Mouse (Mus musculus): Measurements from ENCODE around the gene Tmem127.
A peak's percentile ranks its signal among the peaks of the same experiment; 100 is the strongest.
"Not testable (repeated sequence)": the region's sequence is repeated elsewhere in the genome, so short reads cannot be mapped to it uniquely, and the experiment has no call there.

Tmem127 gene

GRCm38 (mm10) chr2:127269491-127270299, 22.0 kb downstream of the Tmem127 start, which contains the start of gene Stard7:
Gene Stard7, plus strand, starts transcription at chr2:127270218.
- DNase-seq: peak; percentile 98

- peak; percentile 91 to 96 for DNase-seq
Measured at GRCm38 (mm10) chr2:127270300-127271041, 22.8 kb downstream of the Tmem127 start.

- DNase-seq: peak; percentile 18 to 51
Measured at GRCm38 (mm10) chr2:127271042-127271515, 23.4 kb downstream of the Tmem127 start.

- not testable (repeated sequence) for DNase-seq
Measured at GRCm38 (mm10) chr2:127272049-127272448, 24.3 kb downstream of the Tmem127 start.

GRCm38 (mm10) chr2:127272806-127273205, 25.1 kb downstream of the Tmem127 start:
- DNase-seq: no peak

- DNase-seq: no peak
Measured at GRCm38 (mm10) chr2:127274590-127274989, 26.9 kb downstream of the Tmem127 start.

GRCm38 (mm10) chr2:127275551-127276320, 28.0 kb downstream of the Tmem127 start:
- DNase-seq: no peak

GRCm38 (mm10) chr2:127278162-127278561, 30.5 kb downstream of the Tmem127 start:
- no peak for DNase-seq

- DNase-seq: no peak
Measured at GRCm38 (mm10) chr2:127292250-127292649, 44.5 kb downstream of the Tmem127 start.

- DNase-seq: no peak
Measured at GRCm38 (mm10) chr2:127297001-127297805, 49.5 kb downstream of the Tmem127 start.

GRCm38 (mm10) chr2:127298056-127298455, 50.3 kb downstream of the Tmem127 start:
- DNase-seq: no peak

GRCm38 (mm10) chr2:127300701-127301100, 53.0 kb downstream of the Tmem127 start:
- DNase-seq: no peak

GRCm38 (mm10) chr2:127301883-127302282, 54.2 kb downstream of the Tmem127 start:
- no peak for DNase-seq

GRCm38 (mm10) chr2:127304192-127304591, 56.5 kb downstream of the Tmem127 start:
- not testable (repeated sequence) for DNase-seq

GRCm38 (mm10) chr2:127304609-127305210, 57.0 kb downstream of the Tmem127 start:
- DNase-seq: no peak

- DNase-seq: no peak
Measured at GRCm38 (mm10) chr2:127306123-127306522, 58.4 kb downstream of the Tmem127 start.

- DNase-seq: no peak
Measured at GRCm38 (mm10) chr2:127307179-127307578, 59.5 kb downstream of the Tmem127 start.

GRCm38 (mm10) chr2:127308660-127309059, 61.0 kb downstream of the Tmem127 start:
- no peak for DNase-seq

GRCm38 (mm10) chr2:127310246-127310645, 62.5 kb downstream of the Tmem127 start:
- no peak for DNase-seq

- no peak for DNase-seq
Measured at GRCm38 (mm10) chr2:127310685-127311084, 63.0 kb downstream of the Tmem127 start.
